Mouse (Mus musculus) heart, postnatal 0 days (tissue): ENCODE data around the gene 1700001L19Rik.

Experiments
- CTCF ChIP-seq: IDR thresholded peaks from 2 replicates; pipeline ENCODE4 v1.5.1; 2016; ENCODE audit warnings: antibody characterized with exemption, control low read depth, low read depth
- EP300 ChIP-seq: IDR thresholded peaks from 2 replicates; pipeline ENCODE4 v1.6.1; 2016; ENCODE audit warnings: antibody characterized with exemption, low read depth

GRCm38 (mm10) chr13:68583961-68584360, 13.3 kb upstream of the 1700001L19Rik start:
- no peak for TF ChIP-seq CTCF
- TF ChIP-seq EP300 = no peak
